Mouse (Mus musculus) monocyte, adult 2 months (primary cell): ENCODE results near the gene Ndst4.

Source experiments
- DNase-seq, 2 experiments: peaks; one replicate each; pipeline ENCODE4 v3.0.0; 2022; ENCODE audit warnings: low spot score in 2 of 2, low read depth in 1 of 2

Ndst4 gene

DNA sequence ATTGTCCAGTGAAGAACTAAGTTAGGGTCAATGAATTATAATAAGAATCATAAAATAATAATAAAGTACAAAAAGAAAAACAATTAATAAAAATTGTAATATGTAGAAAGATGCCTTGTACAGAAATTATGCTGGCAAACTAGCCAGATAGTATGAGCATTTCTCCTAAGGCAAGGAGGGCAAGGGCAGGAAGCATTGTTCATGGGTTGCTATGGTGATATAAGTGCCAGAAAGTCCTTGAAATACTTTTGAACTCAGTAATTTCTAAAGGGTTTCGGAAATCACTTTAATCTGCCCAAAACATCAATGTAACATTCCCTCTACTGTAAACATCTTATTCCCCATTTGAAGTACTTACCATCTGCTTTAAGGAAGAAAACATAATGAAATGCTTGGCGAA, 319.1 kb downstream of the Ndst4 start:
- no peak for DNase-seq

DNA sequence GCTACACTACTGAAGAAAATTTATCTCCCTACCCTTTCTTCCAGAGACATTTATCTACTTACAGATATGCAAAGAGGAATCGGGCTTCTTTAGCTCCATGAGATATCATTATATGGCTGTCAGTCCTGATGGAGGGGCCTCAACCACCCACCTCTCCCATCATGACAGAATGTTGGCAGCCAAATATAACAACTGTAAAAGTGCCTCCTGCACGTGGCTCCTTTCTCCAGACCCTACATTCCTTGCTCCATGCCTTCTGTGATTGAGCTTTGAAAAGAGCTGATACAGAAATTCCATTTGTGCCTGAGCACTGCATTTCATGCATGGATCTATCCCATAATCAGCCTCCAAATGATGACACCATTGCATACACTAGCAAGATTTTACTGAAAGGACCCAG, 331.1 kb downstream of the Ndst4 start:
- no peak for DNase-seq

DNA sequence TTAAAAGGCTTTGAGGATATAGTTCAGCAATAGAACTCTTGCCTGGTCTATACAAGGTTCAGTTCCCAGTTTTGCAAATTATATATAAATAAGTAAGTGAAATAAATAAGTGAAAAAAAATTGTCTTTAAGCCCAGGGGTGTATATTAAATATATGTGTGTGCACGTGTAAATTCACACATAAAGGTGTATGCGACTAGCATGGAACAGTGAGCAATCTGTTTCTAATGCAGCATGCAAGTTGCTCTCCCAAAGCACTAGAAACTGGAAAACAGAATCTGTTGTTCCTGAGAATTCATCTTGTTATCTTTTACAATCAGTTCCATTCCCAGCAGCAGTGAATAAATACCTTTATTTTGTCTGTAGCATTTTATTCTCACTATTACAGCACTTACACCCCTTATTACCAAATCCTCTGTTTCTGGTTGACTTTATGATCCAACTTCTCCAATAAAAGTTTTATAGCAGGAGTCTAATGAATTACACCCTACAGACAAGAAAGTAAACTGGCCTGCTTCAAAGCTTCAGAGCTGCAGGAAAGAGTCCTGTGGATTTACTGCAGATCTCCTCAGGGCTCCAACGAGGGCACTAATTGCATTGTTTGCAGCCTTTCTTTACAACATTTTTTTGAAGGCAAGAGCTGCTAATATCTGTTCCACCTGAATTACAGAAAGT, 340.7 kb downstream of the Ndst4 start:
- DNase-seq = no peak

DNA sequence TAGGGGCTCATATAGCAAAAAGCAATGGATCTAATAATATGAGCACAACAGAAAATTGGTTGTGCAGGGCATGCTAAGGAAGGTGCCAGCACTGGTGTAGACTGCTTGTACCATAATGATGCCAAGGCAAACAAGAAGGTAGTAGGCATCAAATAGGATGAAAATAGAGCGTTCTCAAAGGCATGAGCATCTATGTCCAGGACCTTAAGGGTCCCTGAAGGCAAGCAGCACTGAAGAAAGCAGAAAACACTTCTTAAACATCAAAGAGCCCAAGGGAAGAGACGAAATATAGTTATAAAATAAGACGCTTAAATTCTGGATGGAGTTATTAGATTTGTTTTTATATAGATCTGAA, 341.2 kb downstream of the Ndst4 start:
- DNase-seq = no peak

DNA sequence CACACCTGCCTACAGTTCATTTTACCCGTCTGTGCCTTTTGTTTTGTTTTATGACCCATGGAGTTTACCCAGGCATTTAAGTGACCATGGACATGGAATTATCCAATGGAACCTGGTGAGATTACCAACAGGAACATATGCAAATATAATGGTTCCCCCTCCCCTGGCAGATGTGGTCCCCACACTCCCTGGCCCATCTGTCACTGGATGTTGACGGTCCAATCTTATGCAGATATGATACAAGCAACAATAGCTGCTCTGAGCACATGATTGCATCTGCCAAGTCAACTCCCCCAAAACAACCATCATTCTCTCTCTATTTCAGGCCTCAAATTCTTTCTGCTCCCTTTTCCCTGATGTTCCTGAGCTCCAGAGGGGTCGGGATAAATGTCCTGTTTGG, 342.5 kb downstream of the Ndst4 start:
- no peak for DNase-seq

DNA sequence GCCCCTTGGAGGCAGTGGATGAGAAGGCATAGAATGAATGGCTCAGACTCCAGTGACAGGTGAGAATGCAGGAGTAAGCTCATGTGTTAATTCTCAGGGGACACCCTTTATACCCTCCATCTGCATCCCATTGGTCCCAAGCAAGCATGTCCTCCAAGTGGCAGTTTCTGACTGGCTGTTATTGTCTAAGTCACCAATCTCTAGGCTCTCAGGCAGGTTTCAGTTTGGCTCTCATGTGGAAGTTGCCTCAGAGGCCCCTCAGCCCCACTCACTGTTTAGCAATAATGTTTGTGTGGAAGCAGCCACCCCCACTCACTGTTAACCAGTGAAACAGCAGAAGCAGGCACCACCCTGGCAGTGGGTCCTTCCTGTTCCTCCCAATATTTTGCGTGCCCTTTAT, 353.0 kb downstream of the Ndst4 start:
- DNase-seq = peak in 1 of 2 experiments; percentile 7

DNA sequence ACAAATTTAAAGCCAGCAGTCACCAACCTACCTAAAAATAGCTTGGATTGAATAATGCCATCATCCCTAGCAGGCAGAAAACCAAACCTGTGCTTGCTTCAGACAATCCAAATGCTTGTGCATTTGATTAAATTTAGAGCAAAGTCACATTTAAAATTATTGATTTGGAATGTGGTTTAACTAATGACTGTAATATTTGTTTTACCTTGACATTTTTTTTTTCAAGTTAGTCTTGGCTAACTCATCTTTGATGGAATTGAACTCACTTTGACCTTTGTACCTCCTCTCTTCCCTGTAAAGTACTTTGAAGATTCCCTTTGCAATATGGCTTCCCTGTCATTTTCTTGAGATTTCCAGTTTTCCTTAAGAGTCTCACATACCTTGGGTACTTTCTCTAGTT, 356.8 kb downstream of the Ndst4 start:
- no peak for DNase-seq
